Mouse (Mus musculus) left cerebral cortex, adult 18-20 months (tissue): ENCODE data around the gene Aatf. TPM values are rescaled to one million over a fixed set of nuclear protein-coding genes. Genes with fewer than 3 reads are reported as not detected.

ENCODE experiments used
- DNase-seq, 2 experiments: peaks; one replicate each; pipeline ENCODE4 v3.0.0; 2021 to 2022; ENCODE audit warnings: low spot score in 2 of 2, mixed read lengths in 1 of 2
- total RNA-seq, 2 experiments: library from RNA; stranded (reverse); gene quantifications; 2 replicates each; pipeline ENCODE4 v1.2.3; 2021

Gene Aatf
- total RNA-seq, 2 experiments from 2014 or later = 21.1 to 21.9 TPM

DNA sequence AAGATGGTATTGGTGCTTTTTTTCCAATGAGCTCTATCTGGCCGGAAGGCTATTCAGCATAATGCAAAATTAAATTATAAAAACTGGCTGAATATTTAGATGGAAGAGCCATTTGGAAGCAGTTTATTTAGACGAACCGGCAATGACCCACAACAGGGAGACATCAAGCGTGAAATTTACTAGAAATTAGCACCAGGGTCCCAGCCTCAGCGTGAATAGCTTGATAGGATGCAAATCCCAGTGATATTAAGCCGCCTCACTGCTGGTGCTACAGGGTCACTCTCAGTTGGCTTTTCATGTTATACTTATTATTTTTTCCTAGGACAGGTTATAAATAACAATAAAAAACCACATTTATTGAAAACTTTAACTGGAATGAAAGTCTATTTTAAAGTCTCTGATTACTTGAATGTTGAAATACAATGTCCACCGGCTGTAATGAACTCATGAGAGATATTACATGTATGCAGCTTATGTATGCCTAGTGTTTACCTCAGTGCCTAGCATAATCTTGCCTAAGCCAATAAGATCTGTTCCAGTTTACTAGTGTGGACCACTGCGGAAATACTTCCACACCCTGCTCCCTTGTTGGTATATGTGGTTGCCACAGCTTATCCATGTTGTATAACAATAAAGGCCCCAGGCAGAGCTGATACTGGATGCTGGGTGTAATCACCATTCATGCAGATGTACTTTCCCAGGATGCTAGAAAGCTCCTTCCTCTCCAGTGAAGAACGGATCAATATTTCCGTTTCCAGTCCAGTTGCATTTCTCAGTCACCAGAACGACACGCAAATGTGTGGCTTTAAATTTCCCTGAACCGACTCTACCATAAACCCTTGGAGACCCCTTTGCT, 136.6 kb downstream of the Aatf start:
- no peak for DNase-seq

DNA sequence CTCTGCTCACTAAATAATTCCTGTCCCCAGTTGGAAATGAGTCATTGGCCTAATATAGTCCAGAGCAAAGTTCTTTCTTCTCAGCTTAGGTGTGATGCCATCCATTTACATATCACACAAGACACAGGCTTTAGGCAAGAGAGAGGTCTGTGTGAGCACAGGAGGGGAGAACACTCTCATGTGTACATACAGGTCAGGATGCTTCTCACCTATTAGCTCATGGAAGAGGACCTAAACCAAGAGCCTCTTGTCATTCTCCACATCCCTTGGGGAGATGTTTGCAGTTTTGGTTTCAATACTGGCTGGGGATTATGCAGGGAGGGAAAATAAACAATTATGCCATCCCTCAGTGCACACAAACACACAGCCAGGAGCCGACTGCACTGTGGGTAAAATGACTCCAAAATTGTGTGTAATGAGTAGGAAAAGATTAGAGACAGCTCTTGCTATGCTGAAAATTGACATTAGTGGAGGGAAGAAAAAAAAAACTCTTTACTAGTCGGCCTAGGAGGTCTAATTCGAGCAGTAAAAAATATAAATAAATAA, 137.3 kb downstream of the Aatf start:
- DNase-seq = no peak

- no peak for DNase-seq
Observed at GRCm38 (mm10) chr11:84373122-84373521, 140.2 kb downstream of the Aatf start.

Other genes with a start within 250 kb of the Aatf start
- not detected for gene Lhx1, start 12.0 kb upstream of the Aatf start, total RNA-seq